Mouse (Mus musculus) small intestine, adult 2 months (tissue): ENCODE measurements around the gene Nlrp1a. TPM values are rescaled to one million over a fixed set of nuclear protein-coding genes. Genes with fewer than 3 reads are reported as not detected.

Source experiments
- H3K27ac ChIP-seq: fragments of 200-500 bp; 2 replicates; pipeline ENCODE4 v1.5.1; 2012; ENCODE audit warnings: low read depth, low read length, control low read depth, inconsistent platforms; ENCODE audit not compliant: insufficient read depth
- H3K27me3 ChIP-seq: fragments of 200-500 bp; 2 replicates; pipeline ENCODE4 v1.6.1; 2012; ENCODE audit warnings: mild to moderate bottlenecking, moderate library complexity, low read length, inconsistent platforms; ENCODE audit not compliant: control insufficient read depth, insufficient read depth
- H3K36me3 ChIP-seq: fragments of 200-500 bp; 2 replicates; pipeline ENCODE4 v1.6.1; 2012; ENCODE audit warnings: mild to moderate bottlenecking, low read length, control low read depth, inconsistent platforms; ENCODE audit not compliant: control insufficient read depth, insufficient read depth
- H3K4me1 ChIP-seq: fragments of 200-500 bp; 2 replicates; pipeline ENCODE4 v1.6.1; 2012; ENCODE audit warnings: low read length, inconsistent platforms, mixed read lengths; ENCODE audit not compliant: control insufficient read depth, insufficient read depth, insufficient read length
- H3K4me3 ChIP-seq: fragments of 200-500 bp; 2 replicates; pipeline ENCODE4 v1.5.1; 2012; ENCODE audit warnings: low read depth, mild to moderate bottlenecking, control low read depth, inconsistent platforms, low read length, moderate library complexity
- CTCF ChIP-seq: fragments of 200-500 bp; IDR thresholded peaks from 2 replicates; pipeline ENCODE4 v1.5.1; 2012; ENCODE audit warnings: low read depth, mild to moderate bottlenecking, control low read depth, inconsistent platforms, low read length, moderate library complexity, mixed read lengths; ENCODE audit not compliant: insufficient replicate concordance, insufficient read length; ENCODE audit errors: extremely low read depth
- POLR2A ChIP-seq: fragments of 200-500 bp; IDR thresholded peaks from 2 replicates; pipeline ENCODE4 v1.6.1; 2012; ENCODE audit warnings: low read depth, mild to moderate bottlenecking, control low read depth, inconsistent platforms, low read length, moderate library complexity
- WGBS: fragments of 180-500 bp; shearing (Covaris S2); methylation state at CpG from one replicate; pipeline ENCODE4 v1.1.7; 2018; 5-methylcytosine and 5-hydroxymethylcytosine counted together
- polyA plus RNA-seq: library from polyadenylated mRNA; depleted of rRNA; stranded (reverse); fragments of >200 nt; gene quantifications from 2 replicates; pipeline ENCODE4 v1.2.3, GENCODE M21; 2012; rRNA removed

Gene Nlrp1a
- polyA plus RNA-seq, 1 experiment = 0.04 TPM

DNA sequence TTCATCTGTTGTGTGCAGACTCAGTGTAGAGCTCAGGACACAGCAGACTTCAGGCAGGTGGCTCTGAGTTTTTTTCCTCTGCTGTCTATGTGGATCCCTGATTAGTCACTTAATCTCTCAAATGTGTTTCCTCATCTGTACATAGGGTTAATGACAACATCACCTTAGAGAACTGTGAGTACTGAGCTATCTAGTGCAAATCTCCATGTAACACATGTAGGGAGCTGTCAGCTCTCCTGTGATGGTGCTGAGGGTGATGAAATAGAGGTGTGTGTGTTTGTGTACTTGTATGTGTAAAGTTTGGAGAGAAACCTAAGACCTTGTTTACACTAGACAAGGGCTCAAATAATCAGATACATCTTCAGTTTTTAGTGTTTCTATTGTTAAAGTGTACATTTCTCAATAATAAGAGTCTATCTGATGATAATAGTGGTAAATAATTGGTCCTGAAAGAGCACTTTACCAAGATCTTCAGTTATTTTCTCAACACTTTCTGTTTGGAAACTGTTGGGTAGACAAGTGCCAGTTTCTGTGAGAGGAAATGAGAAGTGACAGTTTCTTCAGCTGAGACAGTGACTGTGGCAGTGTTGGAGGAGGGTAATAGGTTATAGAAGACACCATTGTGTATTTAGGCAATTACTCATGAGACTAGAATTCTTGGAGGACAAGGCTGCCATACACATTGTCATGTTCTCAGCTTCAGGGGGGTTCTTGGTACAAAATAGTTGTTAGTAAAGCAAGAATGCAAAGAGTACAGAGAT, 38.1 kb downstream of the Nlrp1a start:
- no peak overlapping the region for H3K4me3 ChIP-seq
- TF ChIP-seq CTCF (no peak), POLR2A (no peak)
- no peaks in the 10 kb centered on the region for H3K36me3 ChIP-seq
- no peaks in the 10 kb centered on the region for H3K4me1 ChIP-seq
- no peaks in the 10 kb centered on the region for H3K27me3 ChIP-seq
- no peak overlapping the region for H3K27ac ChIP-seq

DNA sequence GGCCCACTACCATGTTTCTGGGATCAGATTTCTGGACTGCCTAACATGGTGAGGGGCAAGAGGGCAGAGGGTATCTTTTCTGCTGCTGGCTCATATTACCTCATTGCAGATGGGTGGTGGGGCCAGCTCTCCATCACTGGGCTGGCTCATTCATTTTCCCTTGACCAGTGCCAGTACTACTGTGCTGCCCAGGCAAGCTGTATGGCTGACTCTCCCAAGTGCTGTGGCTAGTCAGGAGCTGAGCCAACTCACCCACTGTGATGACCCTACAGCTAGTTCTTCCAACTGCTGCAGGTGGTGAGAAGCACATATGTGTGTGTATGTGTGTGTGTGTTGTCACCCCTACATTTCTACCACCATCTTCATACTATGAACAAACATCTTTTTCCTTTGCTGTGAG, 40.6 kb downstream of the Nlrp1a start:
- H3K27me3 ChIP-seq = no peaks in the 10 kb centered on the region
- H3K4me1 ChIP-seq = no peaks in the 10 kb centered on the region
- H3K4me3 ChIP-seq = no peak overlapping the region
- no peak overlapping the region for H3K27ac ChIP-seq
- H3K36me3 ChIP-seq = no peaks in the 10 kb centered on the region
- no peak for TF ChIP-seq CTCF
- TF ChIP-seq POLR2A = no peak

GRCm38 (mm10) chr11:71076342-71076741, 68.2 kb downstream of the Nlrp1a start:
- no peak for TF ChIP-seq CTCF
- TF ChIP-seq POLR2A = no peak
- Histone ChIP-seq H3K4me1 (no peaks in the 10 kb centered on the region), H3K27me3 (no peaks in the 10 kb centered on the region), H3K27ac (no peak overlapping the region), H3K36me3 (no peaks in the 10 kb centered on the region), H3K4me3 (no peak overlapping the region)
- WGBS = 59% methylated on average over 1 of the region's 1 CpGs

GRCm38 (mm10) chr11:71052554-71052953, 92.0 kb downstream of the Nlrp1a start:
- 5% methylated on average over 1 of the region's 1 CpGs for WGBS
- TF ChIP-seq CTCF (no peak), POLR2A (no peak)

More at GRCm38 (mm10) chr11:71052554-71052953, 92.0 kb downstream of the Nlrp1a start:
- no peak overlapping the region for H3K4me3 ChIP-seq
- no peaks in the 10 kb centered on the region for H3K4me1 ChIP-seq
- H3K27me3 ChIP-seq = no peaks in the 10 kb centered on the region
- H3K27ac ChIP-seq = no peak overlapping the region
- no peaks in the 10 kb centered on the region for H3K36me3 ChIP-seq

Other genes starting within 250 kb of the Nlrp1a start
- 4.3 and 7.6 TPM in 2 replicates for gene Nup88, start 174.7 kb downstream of the Nlrp1a start, polyA plus RNA-seq
- 6.5 and 8.1 TPM in 2 replicates for gene Rpain, start 174.5 kb downstream of the Nlrp1a start, polyA plus RNA-seq
- gene C1qbp, start 161.7 kb downstream of the Nlrp1a start, polyA plus RNA-seq = 125 and 165 TPM in 2 replicates
- gene Dhx33, start 140.3 kb downstream of the Nlrp1a start, polyA plus RNA-seq = 3.9 and 8.2 TPM in 2 replicates
- gene Mis12, start 125.1 kb downstream of the Nlrp1a start, polyA plus RNA-seq = 0.30 and 1.5 TPM in 2 replicates
- gene Derl2, start 124.9 kb downstream of the Nlrp1a start, polyA plus RNA-seq = 1.9 and 4.2 TPM in 2 replicates
- gene 6330403K07Rik, start 111.2 kb downstream of the Nlrp1a start, polyA plus RNA-seq = 0.39 and 0.85 TPM in 2 replicates
- gene Nlrp1b, start 86.0 kb upstream of the Nlrp1a start, polyA plus RNA-seq = 0.05 and 1.4 TPM in 2 replicates